Mouse (Mus musculus) layer of hippocampus, adult 8-10 months (tissue): ENCODE results near the gene Eef1akmt1. TPM values are rescaled to one million over a fixed set of nuclear protein-coding genes. Genes with fewer than 3 reads are reported as not detected.

Source experiments
- DNase-seq, 2 experiments: peaks; one replicate each; pipeline ENCODE4 v3.0.0; 2022; ENCODE audit warnings: low spot score in 2 of 2
- total RNA-seq, 4 experiments: library from RNA; stranded (reverse); gene quantifications; 2 replicates each; pipeline ENCODE4 v1.2.4; 2022

The Eef1akmt1 gene
- 10 to 100 TPM; 28.5 to 34.4 (median 32.4) TPM for total RNA-seq

DNA sequence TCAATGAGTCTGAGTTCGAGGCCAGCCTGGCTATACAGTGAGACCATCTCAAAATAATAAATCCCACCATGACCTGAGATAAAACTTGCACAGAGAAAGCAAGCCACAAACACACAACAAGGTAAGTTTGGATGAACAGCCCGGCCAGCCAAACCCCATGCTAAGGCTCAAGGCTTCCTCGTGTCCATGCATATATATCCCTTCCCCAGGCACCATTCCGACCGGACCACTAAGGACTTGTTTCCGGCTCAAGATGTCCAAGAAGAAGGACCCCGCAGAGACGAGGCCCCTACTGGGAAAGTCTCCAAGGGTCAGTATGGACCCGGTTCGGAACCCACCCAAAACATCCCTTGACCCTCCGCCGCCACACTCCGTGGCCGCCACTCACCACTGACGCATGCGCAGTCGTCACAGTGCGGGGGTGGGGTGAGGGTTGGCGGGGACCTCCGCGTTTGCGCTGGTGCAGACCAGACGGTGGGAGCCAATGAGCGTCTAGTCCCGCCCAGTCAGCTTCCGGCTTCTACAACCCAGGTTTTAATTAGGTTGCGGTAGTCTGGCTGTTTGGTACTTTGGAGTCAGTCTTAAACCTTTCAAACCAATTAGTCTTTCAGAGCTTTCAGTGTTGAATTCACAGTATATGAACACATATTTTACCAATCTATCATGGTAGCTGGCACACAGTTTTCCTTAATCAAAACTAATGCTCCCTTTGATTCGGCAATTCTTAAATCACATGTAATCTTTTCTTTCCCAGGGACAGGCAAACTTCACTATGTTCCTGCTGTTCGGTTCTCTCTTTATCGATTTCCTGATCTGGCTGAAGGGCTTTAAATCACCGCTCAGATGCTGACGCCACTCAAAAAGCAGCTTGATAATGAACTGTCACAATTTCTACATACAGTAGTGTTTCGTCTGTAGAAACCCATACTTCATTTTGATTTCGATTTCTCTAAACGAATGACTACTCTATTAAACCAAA is at the start of gene Eef1akmt1:
TSS of gene Eef1akmt1 (minus strand) at position 458 of the 979 bp plus-strand sequence.
- DNase-seq = peak; percentile 93 to 95

DNA sequence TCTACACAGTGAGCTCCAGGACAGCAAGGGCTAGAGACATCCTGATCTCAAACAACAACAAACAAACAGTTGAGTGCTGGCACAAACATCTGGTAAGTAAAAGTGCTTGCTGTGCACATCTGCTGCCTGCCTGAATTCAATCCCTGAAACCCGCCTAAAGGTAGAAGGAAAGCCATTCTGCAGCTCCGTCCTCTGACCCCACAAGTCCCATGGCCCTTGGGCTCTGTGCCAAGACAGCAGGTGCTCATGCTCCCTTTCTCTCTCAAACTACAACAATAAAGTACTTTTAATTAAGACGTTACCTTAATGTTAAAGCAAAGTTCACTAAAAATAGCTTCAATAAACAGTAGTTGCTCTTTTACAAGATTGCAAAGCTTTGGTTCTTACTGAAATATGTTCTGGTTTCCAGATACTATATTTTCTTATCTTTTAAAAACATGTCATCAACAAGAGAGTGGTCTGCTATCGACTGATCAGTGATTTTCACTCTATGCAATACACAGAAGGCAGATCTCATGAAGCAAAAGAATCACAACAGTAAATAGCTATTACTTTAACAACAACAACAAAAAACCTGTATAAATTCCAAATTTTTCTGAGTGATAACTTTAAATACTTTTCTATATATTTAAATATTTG is 49.3 kb upstream of the Eef1akmt1 start:
- DNase-seq = no peak

DNA sequence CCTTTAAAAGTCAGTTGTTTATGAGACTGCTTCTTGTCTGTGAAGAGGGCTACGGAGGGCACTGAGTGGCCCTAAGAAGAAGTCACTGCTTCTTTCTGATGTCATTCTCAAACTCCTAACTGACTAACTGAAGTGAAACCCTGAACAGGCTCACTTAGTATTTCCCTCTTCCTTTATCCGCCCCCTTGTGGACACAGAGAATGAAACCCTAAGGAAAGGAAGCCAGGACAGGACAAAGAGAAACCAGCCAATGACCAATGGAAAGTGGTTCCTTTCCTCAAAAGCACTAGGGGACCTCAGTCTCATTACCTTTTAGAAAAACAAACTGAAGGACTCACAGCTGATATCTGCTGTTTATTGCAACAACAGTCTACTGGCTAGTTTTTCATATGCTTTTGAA is 48.1 kb upstream of the Eef1akmt1 start:
- no peak for DNase-seq

GRCm38 (mm10) chr14:57617675-57618074 is 46.3 kb upstream of the Eef1akmt1 start:
- no peak for DNase-seq

GRCm38 (mm10) chr14:57616339-57616965 is 45.0 kb upstream of the Eef1akmt1 start:
- no peak for DNase-seq

GRCm38 (mm10) chr14:57615828-57616227 is 44.4 kb upstream of the Eef1akmt1 start:
- DNase-seq = no peak

GRCm38 (mm10) chr14:57611034-57611433 is 39.6 kb upstream of the Eef1akmt1 start:
- DNase-seq = no peak

DNA sequence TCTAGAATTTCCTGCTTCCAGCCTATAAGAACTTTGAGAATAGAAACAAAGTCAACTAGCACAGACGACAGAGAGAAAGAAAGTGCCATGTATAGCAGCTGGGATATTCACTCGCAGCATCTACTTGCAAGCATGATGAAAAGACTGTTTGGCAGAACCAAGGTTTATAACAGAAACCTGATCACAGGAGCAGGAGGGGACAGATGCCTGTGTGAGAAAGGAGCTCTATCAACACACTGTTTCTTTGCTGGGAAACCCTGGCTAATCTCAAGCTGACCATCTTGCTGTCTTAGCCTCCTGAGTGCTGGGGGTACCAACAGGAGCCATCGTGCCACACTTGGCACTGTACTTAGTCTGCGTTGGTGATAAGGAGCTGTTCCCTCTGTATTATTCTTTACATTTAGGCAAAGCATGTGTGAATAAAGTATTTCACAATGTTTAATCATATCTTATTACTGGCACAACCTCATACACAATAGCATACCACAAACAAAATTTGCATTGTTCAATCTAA is 38.5 kb upstream of the Eef1akmt1 start:
- no peak for DNase-seq

DNA sequence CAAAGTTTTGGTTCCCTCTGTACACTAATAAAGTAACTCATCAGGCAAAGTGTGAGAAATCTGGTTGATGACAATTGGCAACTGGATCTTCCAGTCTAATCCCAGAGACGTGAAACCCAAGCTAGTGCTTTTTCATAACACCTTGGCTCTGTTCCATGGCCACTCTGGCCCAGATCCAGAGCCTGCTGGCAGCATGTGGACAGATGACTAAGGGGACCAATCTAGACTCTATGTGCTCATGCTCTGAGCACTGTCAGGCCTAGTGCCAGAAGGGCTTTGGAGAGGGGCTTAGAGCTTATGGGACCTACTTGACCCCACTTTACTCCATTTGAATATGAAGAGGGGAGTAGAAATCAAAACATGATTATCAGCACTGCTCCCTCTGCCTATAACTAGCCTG is 36.1 kb upstream of the Eef1akmt1 start:
- DNase-seq = peak; percentile 74 to 90

GRCm38 (mm10) chr14:57606663-57607365 is 35.4 kb upstream of the Eef1akmt1 start:
- no peak for DNase-seq

DNA sequence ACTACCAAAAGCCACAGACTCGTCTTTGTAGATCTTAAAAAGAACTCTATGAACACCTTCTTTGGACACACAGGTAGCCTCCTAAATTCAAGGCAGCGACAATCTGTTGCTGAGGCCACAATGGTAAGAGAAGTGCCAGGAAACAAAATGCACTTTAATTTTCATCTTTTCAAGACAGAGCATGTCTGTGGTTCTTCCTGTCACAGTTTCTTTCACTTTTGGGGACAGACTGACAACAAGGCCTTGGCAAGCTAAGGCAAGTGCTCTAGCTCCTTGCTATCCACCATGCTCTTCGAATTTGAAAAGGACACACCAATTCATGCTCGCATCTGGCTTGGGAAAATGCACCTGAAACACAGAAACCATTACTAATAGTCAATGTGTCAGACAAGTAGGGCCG is 21.9 kb upstream of the Eef1akmt1 start:
- DNase-seq = no peak

DNA sequence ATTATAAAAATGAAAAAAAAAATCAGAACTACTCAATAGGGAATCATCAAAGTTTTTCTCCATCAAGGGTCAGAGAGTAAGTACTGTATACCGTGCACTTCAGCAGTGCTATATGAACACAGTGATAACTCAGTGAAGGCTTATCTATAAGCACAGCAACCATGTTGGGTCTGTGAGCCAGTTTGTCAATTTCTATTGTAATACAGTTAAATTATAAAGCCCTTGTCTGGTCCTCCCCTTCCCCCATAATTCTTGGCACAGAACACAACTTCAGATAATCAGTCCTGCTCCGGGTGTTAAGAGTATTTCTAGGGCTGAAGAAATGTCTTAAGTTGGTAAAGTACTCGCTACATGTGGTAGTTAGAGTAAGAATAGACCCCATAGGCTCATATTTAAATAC is 20.4 kb upstream of the Eef1akmt1 start:
- DNase-seq = no peak

GRCm38 (mm10) chr14:57576364-57577060 is 5.1 kb upstream of the Eef1akmt1 start:
- no peak for DNase-seq

DNA sequence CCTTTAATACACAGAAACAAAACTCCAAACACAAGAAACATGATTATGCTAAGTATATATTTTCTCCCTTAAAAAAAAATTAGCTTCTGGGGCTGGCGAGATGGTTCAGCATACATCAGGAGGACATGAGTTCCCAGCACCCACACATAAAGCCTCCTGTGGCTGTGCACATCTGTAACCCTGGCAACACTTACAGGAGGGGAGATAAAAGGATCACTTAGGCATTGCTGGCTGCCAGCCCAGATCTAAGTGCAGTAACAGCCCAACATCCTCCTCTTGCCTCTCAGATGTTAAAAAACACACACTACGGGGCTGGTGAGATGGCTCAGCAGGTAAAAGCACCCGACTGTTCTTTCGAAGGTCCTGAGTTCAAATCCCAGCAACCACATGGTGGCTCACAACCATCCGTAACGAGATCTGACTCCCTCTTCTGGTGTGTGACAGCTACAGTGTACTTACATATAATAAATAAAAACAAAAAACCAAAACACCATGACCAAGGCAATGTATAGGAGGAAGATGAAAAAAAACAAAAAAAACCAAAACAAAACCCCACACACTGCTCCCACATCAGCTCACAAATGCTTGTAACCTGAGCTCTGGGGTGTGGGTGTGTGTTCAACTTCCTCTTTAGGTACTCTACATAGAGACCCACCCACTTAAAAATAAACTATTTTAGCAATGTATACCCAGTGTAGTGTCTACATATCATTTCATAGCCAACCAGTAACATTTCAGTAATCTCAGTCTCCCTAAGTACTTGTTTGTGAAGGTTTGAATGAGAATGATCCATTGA is 3.6 kb upstream of the Eef1akmt1 start:
- no peak for DNase-seq

DNA sequence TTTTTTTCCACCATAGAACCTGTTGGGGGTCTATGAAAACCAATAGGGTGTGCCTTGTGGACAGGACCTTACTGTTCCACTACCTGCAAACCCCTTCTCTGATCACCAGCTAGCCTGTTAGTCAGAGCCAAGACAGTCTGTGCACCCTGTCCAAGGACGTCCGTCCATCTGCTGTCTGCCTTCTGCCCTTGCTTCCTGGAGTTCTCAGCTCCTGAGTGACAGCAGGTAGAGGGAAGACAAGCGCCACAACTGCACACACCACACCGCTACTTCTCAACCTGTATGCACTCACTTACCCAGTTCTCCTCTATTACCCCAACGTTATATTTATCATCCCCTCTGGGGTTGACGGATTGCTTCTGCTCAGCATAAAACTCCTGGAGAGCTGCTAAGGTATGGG is 5.8 kb downstream of the Eef1akmt1 start:
- no peak for DNase-seq

DNA sequence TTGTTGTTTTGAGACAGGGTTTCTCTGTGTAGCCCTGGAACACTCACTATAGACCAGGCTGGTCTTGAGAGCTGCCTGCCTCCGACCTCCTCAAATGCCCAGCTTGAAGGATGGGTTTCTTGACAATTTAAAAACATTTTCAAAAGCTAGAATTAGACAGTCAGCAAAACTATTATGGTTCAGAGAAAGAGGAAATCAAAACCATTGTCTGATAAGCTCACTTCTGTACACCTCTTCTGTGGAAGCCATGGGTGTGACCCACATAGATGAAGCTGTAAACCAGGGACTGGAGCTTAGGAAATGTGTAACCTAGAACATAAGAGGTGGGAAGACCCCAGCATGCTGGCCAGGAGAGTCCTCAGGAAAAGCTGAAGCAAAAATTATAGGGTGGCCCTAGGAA is 14.5 kb downstream of the Eef1akmt1 start:
- DNase-seq = no peak

DNA sequence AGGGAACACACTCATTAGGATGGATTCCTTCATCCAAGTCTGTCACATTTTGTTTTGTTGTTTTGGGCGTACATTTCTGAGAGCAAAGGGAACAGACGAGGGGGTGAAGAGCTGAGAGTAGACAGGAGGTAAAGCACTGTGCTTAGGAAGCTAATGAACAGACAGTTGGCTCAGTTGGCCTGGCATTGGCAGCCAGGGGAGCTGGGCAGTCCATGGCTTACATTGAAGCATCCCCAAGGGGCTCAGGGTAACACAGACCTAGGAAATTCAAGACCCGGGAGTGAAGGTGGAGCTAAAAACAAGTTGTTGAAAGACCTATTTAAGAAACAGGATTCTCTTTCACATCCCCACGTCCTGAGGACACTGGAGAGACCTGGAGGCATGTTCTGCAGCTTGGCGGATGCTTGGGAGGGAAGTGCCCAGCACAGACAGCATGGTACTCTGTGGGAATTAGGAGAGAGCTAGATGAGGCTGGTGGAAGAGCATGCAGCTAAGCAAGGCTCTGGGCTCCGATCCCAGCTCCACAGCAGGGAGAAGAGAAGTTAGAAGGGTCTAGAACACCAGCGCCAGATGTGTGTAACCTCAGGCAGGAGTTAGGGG is 15.8 kb downstream of the Eef1akmt1 start:
- DNase-seq = no peak

- no peak for DNase-seq
Observed at GRCm38 (mm10) chr14:57554434-57554833, 17.0 kb downstream of the Eef1akmt1 start.

- no peak for DNase-seq
Observed at GRCm38 (mm10) chr14:57552945-57553344, 18.5 kb downstream of the Eef1akmt1 start.
